Mouse (Mus musculus): ENCODE results near the gene Tmem221. TPM values are rescaled to one million over a fixed set of nuclear protein-coding genes. Genes with fewer than 3 reads are reported as not detected.
"Not testable (repeated sequence)": the region's sequence is repeated elsewhere in the genome, so short reads cannot be mapped to it uniquely, and the experiment has no call there.

The Tmem221 gene
- polyA plus RNA-seq, 1 experiment from 2014 or later, result 0.29 TPM

DNA sequence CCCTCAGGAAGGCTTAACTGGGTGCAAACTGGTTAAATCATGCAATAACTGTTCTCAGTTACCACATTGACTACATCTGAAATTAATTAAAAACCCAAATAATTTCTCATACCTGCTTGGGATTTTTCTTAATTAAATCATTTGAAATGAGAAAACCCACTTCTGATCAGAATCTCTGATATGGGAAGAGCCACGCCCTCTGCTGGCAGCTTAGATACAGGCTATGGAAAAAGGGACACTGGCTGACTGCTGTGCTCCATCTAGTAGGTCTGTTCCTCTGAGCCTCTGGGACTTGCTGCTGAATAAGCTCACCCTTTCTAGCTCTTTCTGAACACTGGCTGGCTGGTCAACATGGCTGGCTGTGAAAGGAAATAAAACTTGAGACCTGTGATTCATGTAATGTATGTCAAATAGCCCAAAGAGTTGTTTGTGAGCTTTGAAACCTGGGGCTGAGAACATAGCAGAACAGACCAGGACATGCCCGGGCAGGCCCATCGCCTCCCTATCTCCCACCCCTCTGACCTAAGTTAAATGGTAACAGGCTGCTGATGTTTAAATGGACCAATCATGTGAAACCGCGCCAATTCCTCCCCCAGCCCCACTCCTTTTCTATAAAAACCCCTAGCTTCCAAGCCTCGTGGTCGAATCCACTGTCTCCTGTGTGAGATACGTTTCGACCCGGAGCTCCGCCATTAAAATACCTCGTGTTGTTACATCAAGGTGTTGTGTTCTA lies 27.8 kb downstream of the Tmem221 start:
- Histone ChIP-seq H3K4me1 (peaks cover 20% of the 10 kb centered on the region), H3K27me3 (ENCODE audit: low read depth, poor library complexity, severe bottlenecking) (peaks cover 38% of the 10 kb centered on the region)
- not testable (repeated sequence) for H3K4me3 ChIP-seq; H3K36me3 ChIP-seq; H3K9me3 ChIP-seq (replicated peaks); DNase-seq (ENCODE audit: low spot score); H3K27ac ChIP-seq
- 76% methylated on average over 9 of the region's 12 CpGs for WGBS

DNA sequence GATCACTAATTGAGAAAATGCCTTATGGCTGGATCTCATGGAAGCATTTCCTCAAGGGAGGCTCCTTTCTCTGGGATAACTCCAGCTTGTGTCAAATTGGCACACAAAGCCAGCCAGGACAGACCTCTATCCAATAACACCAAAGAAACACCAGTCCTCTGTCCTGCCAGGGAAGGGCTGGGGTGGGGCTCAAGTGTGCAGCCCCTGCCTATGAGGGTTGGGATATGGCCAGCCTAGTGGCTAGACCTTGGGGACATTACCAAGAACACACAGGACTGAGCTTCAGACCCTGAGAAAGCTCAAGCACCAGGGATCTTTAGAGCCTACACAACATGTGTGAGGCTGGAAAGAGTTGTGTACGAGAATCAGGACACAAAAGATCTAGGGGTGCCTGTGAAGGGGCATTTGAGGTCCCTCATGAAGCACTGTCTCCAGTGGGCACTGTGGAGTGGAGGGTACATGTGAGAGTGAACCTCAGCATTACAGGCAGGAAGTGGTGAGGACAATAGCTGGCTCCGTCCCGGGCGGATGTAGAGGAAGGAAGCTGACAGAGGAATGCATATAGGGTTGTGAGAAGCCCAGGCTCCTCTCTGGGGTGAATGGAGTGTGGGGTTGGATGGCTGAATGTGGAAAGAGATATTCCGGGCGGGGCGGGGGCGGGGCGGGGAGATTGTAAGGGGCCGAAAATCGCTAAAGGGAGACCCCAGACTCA lies 30.2 kb downstream of the Tmem221 start:
- Histone ChIP-seq H3K4me1 (peaks cover 23% of the 10 kb centered on the region), H3K27me3 (ENCODE audit: low read depth, poor library complexity, severe bottlenecking) (peaks cover 49% of the 10 kb centered on the region), H3K27ac (no peak overlapping the region), H3K4me3 (no peak overlapping the region), H3K9me3 (replicated peaks) (no peaks in the 10 kb centered on the region), H3K36me3 (no peaks in the 10 kb centered on the region)
- 89% methylated on average over 11 of the region's 11 CpGs for WGBS
- DNase-seq (ENCODE audit: low spot score), result no peak

DNA sequence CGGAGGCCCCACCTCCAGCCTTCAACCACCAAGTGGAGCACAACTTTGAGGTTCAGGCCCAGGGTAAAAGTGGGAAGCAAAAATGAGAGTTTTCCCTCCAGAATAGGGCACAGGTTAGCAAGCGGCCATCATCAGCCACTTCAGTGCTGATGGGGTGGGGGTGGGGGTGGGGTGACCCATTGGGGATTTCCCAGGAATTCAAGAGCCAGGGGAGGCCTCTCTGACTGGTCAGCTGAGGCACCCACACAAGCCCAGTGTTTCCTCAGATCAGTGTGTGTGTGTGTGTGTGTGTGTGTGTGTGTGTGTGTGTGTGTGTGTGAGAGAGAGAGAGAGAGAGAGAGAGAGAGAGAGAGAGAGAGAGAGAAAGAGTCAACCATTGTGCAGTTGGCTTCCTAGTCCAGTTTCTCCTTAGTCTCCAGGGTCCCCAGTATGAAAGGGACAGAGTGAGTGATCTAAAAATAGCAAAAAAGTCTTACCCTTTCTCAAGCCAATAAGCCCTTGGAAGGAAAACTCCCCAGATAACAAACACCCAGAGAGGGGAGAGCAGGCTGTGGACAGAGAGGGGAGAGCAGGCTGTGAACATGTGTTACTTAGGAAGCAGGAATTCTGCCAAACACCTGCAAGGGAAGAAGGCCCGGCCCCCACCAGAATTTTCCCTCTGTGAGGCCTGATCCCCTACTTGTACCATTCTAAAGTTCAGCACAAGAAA lies 31.4 kb downstream of the Tmem221 start:
- H3K27me3 ChIP-seq (ENCODE audit: low read depth, poor library complexity, severe bottlenecking), result peaks cover 60% of the 10 kb centered on the region
- H3K27ac ChIP-seq, result 0 out of 2 replicates have a peak overlapping the region, but pooled peaks have one; percentile 19
- WGBS, result 57% methylated on average over 3 of the region's 3 CpGs
- H3K4me1 ChIP-seq, result peaks cover 23% of the 10 kb centered on the region
- H3K36me3 ChIP-seq, result no peaks in the 10 kb centered on the region
- no peak for DNase-seq (ENCODE audit: low spot score)
- no peaks in the 10 kb centered on the region for H3K9me3 ChIP-seq (replicated peaks)
- no peak overlapping the region for H3K4me3 ChIP-seq

DNA sequence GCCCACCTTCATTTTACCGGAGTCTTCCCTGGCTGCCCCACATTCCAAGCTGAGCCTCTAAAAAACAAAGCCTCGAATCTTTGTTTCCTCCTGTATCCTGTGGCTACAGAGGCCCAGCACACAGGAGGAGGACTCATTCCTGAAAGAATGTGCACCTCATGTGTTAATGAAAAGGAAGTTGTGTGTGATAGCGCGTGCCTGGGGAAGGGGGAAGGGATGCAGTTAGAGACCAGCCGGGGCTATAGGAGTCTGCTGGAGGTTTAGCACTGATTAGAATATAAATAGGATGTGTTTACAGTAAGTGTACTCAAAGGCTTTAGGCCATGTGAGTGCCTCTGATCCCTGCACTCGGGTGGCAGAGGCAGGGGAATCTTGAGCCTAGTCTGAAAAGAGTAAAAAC lies 32.4 kb downstream of the Tmem221 start:
- Histone ChIP-seq H3K36me3 (no peaks in the 10 kb centered on the region), H3K9me3 (replicated peaks) (no peaks in the 10 kb centered on the region), H3K27ac (no peak overlapping the region), H3K4me3 (no peak overlapping the region), H3K27me3 (ENCODE audit: low read depth, poor library complexity, severe bottlenecking) (peaks cover 62% of the 10 kb centered on the region), H3K4me1 (peaks cover 28% of the 10 kb centered on the region)
- 8% methylated on average over 6 of the region's 6 CpGs for whole genome bisulfite sequencing
- DNase-seq (ENCODE audit: low spot score), result no peak

DNA sequence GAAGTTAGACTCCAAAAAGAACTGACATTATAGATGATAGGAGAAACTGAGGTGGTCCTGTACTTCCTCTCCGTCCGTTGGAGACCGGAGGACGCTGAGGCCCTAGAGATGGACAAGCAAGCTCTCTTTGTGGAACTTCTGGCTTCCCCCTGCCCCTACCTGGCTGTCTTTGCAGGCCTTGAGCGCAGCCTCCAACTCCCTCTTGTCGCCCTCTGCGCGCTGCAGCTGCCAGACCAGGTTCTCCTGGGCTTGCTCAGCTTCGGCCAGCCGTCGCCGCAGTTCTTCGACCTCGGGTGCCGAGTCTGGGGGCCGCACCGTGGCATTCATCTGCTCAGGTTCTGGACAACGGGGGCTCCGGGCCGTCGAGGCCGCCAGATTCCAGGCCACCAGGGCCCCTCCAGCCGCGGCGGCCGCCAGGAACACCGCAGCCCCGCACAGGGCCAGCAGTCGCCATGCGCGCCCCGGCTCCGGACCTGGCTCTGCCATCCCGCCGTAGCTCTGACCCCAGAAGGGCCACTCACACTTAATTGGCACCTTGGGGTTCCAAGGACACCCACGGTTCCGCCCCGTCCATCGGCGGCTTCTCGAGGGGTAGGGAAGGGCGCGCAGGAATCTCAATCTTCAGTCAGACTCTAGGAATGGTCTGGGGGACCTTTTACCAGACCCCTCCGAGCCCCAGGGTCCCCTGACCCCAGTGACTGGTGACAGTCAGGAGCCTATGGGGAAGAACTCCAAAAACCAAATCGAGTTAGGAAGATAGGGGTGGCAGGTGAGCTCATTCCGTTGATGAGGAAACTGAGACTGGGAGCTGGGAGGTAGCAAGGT lies 33.2 kb downstream of the Tmem221 start, which contains the start of gene Ccdc194:
Ccdc194 (minus strand) TSS at position 486 of the 825 bp plus-strand sequence.
- H3K36me3 ChIP-seq, result no peaks in the 10 kb centered on the region
- DNase-seq (ENCODE audit: low spot score), result no peak
- H3K9me3 ChIP-seq (replicated peaks), result no peaks in the 10 kb centered on the region
- H3K4me3 ChIP-seq, result peak within 1 kb of the TSS; percentile 38
- peaks cover 62% of the 10 kb centered on the region for H3K27me3 ChIP-seq (ENCODE audit: low read depth, poor library complexity, severe bottlenecking)
- H3K27ac ChIP-seq, result peak within 1 kb of the TSS; percentile 27
- H3K4me1 ChIP-seq, result peaks cover 32% of the 10 kb centered on the region
- WGBS, result 6% methylated on average over 46 of the region's 46 CpGs

DNA sequence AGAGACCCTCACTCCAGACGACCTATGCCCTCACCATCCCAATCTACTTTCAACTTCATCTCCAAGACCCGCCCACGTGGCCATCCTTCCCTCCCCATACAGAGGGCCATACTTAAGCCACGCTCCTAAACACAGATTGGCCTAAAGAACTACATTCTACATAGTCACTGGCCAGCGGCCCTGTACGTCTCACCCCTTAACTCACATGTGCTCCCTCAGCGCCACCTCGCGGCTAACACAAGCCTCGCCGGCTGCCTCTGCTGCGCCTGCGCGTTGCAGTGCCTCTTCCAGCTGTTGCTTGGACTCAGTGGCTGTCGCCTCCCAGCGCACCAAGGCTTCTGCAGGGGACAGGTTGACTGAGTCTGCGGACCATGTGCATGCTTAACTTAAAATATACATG lies 37.0 kb downstream of the Tmem221 start:
- no peak overlapping the region for H3K4me3 ChIP-seq
- DNase-seq (ENCODE audit: low spot score), result peak; percentile 96

DNA sequence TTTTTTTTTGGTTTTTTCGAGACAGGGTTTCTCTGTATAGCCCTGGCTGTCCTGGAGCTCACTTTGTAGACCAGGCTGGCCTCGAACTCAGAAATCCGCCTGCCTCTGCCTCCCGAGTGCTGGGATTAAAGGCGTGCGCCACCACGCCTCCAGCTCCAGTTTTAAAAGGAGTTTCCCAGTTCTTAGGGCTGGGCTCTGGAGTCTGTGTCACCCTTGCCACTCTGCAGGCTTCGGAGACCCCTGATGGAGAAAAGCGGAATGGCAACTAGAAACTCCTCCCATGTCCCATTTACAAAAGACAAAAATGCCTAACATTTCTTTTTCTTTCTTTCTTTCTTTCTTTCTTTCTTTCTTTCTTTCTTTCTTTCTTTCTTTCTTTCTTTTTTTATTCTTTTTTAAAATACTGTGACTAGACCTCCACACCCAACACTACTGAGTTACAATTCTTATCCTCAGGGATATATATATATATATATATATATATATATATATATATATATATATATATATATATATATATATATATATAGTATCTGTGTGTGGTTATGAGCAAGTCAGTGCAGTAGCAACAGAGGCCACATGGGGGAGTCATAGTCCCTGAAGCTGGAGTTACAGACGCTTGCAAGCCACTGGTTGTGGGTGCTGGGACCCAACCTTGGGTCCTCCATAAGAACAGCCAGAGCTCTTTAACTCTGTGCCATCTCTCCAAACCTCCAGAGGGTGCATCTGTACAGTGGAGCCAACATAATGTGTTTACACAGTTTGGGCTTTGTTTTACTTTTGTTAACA lies 39.4 kb downstream of the Tmem221 start:
- peak; percentile 71 for DNase-seq (ENCODE audit: low spot score)
- not testable (repeated sequence) for H3K4me3 ChIP-seq; H3K9me3 ChIP-seq (replicated peaks); H3K27ac ChIP-seq; H3K36me3 ChIP-seq
- 49% methylated on average over 10 of the region's 10 CpGs for WGBS
- Histone ChIP-seq H3K4me1 (peaks cover 18% of the 10 kb centered on the region), H3K27me3 (ENCODE audit: low read depth, poor library complexity, severe bottlenecking) (peaks cover 20% of the 10 kb centered on the region)

More for the DNA sequence above, 37.0 kb downstream of the Tmem221 start:
- 5% methylated on average over 17 of the region's 17 CpGs for WGBS
- Histone ChIP-seq H3K36me3 (no peaks in the 10 kb centered on the region), H3K4me1 (peaks cover 31% of the 10 kb centered on the region), H3K27ac (no peak overlapping the region), H3K27me3 (ENCODE audit: low read depth, poor library complexity, severe bottlenecking) (peaks cover 44% of the 10 kb centered on the region), H3K9me3 (replicated peaks) (no peaks in the 10 kb centered on the region)

DNA sequence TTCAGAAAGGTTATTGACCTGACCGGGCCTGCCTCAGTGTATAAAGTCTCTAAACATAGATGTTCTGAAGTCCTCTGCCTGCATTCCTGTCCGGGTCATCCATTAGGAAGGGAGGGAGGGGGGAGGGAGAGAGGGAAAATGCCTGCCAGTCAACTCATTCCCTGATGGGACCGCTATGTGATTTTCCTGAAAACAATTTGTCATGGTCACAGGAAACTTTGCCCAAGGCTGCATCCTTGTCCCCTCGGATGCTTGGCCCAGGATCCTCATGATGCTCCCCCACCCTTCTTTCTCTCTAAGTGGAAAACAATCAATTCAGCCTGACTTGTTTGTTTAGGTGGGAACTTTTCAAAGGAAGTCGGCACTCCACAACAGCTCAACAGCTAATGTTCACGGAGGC lies 41.9 kb downstream of the Tmem221 start:
- WGBS, result 12% methylated on average over 6 of the region's 6 CpGs
- Histone ChIP-seq H3K4me3 (no peak overlapping the region), H3K27me3 (ENCODE audit: low read depth, poor library complexity, severe bottlenecking) (peaks cover 1% of the 10 kb centered on the region; the same call in 1 of the 2 replicates), H3K4me1 (peaks cover 25% of the 10 kb centered on the region), H3K27ac (no peak overlapping the region), H3K9me3 (replicated peaks) (no peaks in the 10 kb centered on the region), H3K36me3 (no peaks in the 10 kb centered on the region)
- DNase-seq (ENCODE audit: low spot score), result peak; percentile 29

DNA sequence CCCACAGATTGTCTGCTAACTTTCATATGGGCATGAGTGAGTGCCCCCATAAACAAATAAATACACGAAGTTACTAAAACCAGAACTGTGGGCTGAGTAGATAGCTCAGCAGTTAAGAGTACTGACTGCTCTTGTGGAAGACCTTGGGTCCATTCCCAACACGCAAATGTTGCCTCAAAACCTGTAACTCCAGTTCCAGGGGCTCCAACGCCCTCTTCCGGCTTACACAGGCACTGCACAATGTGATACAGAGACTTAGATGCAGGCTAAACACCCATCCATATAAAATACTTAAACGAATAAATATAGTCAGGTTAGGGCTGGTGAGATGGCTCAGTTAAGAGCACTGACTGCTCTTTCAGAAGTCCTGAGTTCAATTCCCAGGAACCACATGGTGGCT lies 43.6 kb downstream of the Tmem221 start:
- Histone ChIP-seq H3K4me1 (peaks cover 21% of the 10 kb centered on the region), H3K36me3 (no peaks in the 10 kb centered on the region), H3K27me3 (ENCODE audit: low read depth, poor library complexity, severe bottlenecking) (peaks cover 17% of the 10 kb centered on the region), H3K4me3 (no peak overlapping the region), H3K27ac (no peak overlapping the region), H3K9me3 (replicated peaks) (no peaks in the 10 kb centered on the region)
- WGBS, result 75% methylated on average over 5 of the region's 5 CpGs
- DNase-seq (ENCODE audit: low spot score), result no peak

DNA sequence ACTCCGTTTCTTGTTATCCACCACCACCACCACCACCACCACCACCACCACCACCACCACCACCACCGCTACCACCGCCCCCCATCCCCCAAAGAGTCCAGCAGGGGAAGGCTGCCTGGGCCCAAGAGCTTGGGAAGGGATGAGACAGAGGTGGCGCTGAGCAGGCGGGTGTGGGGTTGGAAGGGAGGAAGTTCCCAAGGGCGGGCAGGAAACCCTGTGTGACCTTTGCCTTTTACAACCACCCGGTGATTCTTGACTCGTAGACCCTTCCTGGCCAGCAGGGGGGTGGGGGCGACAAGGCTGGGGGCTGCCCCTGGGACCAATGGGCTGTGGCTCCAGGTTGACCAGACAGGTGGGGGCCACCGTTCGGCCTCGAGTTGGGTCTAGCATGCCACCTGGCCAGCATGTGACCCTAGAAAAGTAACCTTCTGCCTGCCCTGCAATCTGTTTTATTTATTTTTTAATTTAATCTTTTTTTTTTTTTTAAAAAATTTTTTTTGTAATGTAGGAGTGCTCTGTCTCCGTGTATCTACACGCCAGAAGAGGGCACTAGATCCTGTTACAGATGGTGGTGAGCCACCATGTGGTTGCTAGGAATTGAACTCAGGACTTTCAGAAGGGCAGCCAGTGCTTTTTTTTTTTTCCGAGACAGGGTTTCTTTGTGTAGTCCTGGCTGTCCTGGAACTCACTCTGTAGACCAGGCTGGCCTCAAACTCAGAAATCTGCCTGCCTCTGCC lies 45.5 kb downstream of the Tmem221 start:
- 0 out of 2 replicates have a peak overlapping the region, but pooled peaks have one; percentile 42 for H3K27ac ChIP-seq
- no peaks in the 10 kb centered on the region for H3K9me3 ChIP-seq (replicated peaks)
- H3K27me3 ChIP-seq (ENCODE audit: low read depth, poor library complexity, severe bottlenecking), result peaks cover 35% of the 10 kb centered on the region
- no peak overlapping the region for H3K4me3 ChIP-seq
- no peak for DNase-seq (ENCODE audit: low spot score)
- H3K4me1 ChIP-seq, result peaks cover 35% of the 10 kb centered on the region
- no peaks in the 10 kb centered on the region for H3K36me3 ChIP-seq
- 73% methylated on average over 15 of the region's 15 CpGs for WGBS

DNA sequence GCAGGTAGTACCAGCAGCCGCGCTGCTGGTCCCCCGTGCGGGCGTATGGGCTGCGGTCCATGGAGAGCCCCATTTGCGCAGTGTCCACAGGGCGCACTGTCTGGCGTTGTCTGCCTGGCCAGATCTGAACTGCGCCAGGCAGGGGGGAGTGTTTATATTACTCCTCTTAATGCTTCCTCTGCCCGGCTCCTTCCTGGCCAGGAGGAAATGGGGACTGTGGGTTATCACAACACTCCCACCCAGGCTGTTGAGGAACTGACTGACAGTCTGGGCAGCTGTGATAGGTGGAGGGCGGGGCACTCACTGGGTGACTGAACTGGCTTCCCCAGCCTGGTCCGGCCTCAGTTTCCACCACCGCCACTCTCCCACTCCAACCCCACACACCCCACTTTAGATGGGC lies 47.0 kb downstream of the Tmem221 start, which contains the start of gene Plvap:
Plvap (minus strand) TSS at position 109 of the 400 bp plus-strand sequence.
- Histone ChIP-seq H3K4me1 (peaks cover 42% of the 10 kb centered on the region), H3K4me3 (peak within 1 kb of the TSS; percentile 29), H3K27ac (peak within 1 kb of the TSS; percentile 42; the same call in 1 of the 2 replicates), H3K27me3 (ENCODE audit: low read depth, poor library complexity, severe bottlenecking) (peaks cover 51% of the 10 kb centered on the region), H3K9me3 (replicated peaks) (no peaks in the 10 kb centered on the region), H3K36me3 (no peaks in the 10 kb centered on the region)
- WGBS, result 51% methylated on average over 14 of the region's 14 CpGs
- no peak for DNase-seq (ENCODE audit: low spot score)
